Mouse (Mus musculus): Measurements from ENCODE around the gene Ccdc9b. TPM values are rescaled to one million over a fixed set of nuclear protein-coding genes. Genes with fewer than 3 reads are reported as not detected.

The Ccdc9b gene
- polyA plus RNA-seq, 1 experiment from 2014 or later, result 1.0 TPM

- Histone ChIP-seq H3K9me3 (replicated peaks; ENCODE audit: control insufficient read depth, low read length) (no peaks in the 10 kb centered on the region), H3K36me3 (ENCODE audit: control insufficient read depth, insufficient read depth, low read length) (no peaks in the 10 kb centered on the region), H3K4me1 (ENCODE audit: control insufficient read depth, insufficient read depth, low read length) (peaks cover 44% of the 10 kb centered on the region), H3K4me3 (ENCODE audit: low read depth, low read length) (no peak overlapping the region), H3K4me2 (no peak overlapping the region), H3K27me3 (ENCODE audit: control insufficient read depth, insufficient read depth, low read length) (peaks cover 92% of the 10 kb centered on the region), H3K27ac (ENCODE audit: low read depth, low read length) (no peak overlapping the region), H3K9ac (ENCODE audit: low read depth, low read length) (no peak overlapping the region)
- WGBS (ENCODE audit: insufficient replicate concordance), result 68% methylated on average over 4 of the region's 4 CpGs
- ATAC-seq (replicated peaks; ENCODE audit: insufficient number of reproducible peaks, low FRiP score, low TSS enrichment), result no peak
These were observed 54.0 kb downstream of the Ccdc9b start for GRCm38 (mm10) chr2:118708472-118708871.

GRCm38 (mm10) chr2:118706436-118706835, 56.0 kb downstream of the Ccdc9b start:
- Histone ChIP-seq H3K9me3 (replicated peaks; ENCODE audit: control insufficient read depth, low read length) (no peaks in the 10 kb centered on the region), H3K27ac (ENCODE audit: low read depth, low read length) (peak overlapping the region; percentile 36; the same call in 1 of the 2 replicates), H3K9ac (ENCODE audit: low read depth, low read length) (no peak overlapping the region), H3K36me3 (ENCODE audit: control insufficient read depth, insufficient read depth, low read length) (no peaks in the 10 kb centered on the region), H3K4me2 (peak overlapping the region; percentile 14), H3K4me1 (ENCODE audit: control insufficient read depth, insufficient read depth, low read length) (peaks cover 49% of the 10 kb centered on the region), H3K4me3 (ENCODE audit: low read depth, low read length) (no peak overlapping the region), H3K27me3 (ENCODE audit: control insufficient read depth, insufficient read depth, low read length) (peaks cover 95% of the 10 kb centered on the region)
- ATAC-seq (replicated peaks; ENCODE audit: insufficient number of reproducible peaks, low FRiP score, low TSS enrichment), result no peak
- WGBS (ENCODE audit: insufficient replicate concordance), result 6% methylated on average over 6 of the region's 6 CpGs

Other genes starting within 250 kb of the Ccdc9b start
- 2.6 and 3.7 TPM in 2 replicates for gene Bmf, start 213.0 kb downstream of the Ccdc9b start, polyA plus RNA-seq (2014; fragmentation: Nextera tagmentation; extraction: Ambion mirVana)
- gene Bub1b, start 164.4 kb downstream of the Ccdc9b start, polyA plus RNA-seq (2014; fragmentation: Nextera tagmentation; extraction: Ambion mirVana), result 67.3 and 83.3 TPM in 2 replicates
- 1.8 and 3.0 TPM in 2 replicates for gene Pak6, start 99.4 kb downstream of the Ccdc9b start, polyA plus RNA-seq (2014; fragmentation: Nextera tagmentation; extraction: Ambion mirVana)
- 0.66 and 0.80 TPM in 2 replicates for gene Ankrd63, start 58.7 kb downstream of the Ccdc9b start, polyA plus RNA-seq (2014; fragmentation: Nextera tagmentation; extraction: Ambion mirVana)
- gene Plcb2, start 34.2 kb downstream of the Ccdc9b start, polyA plus RNA-seq (2014; fragmentation: Nextera tagmentation; extraction: Ambion mirVana), result 0.99 and 1.4 TPM in 2 replicates
- gene Inafm2, start 16.9 kb downstream of the Ccdc9b start, polyA plus RNA-seq (2014; fragmentation: Nextera tagmentation; extraction: Ambion mirVana), result 45.4 and 46.7 TPM in 2 replicates
- gene Phgr1, start 10.1 kb upstream of the Ccdc9b start, polyA plus RNA-seq (2014; fragmentation: Nextera tagmentation; extraction: Ambion mirVana), result not detected in 2 replicates
- 0.21 and 0.27 TPM in 2 replicates for gene Disp2, start 17.1 kb upstream of the Ccdc9b start, polyA plus RNA-seq (2014; fragmentation: Nextera tagmentation; extraction: Ambion mirVana)
- gene Knstrn, start 51.3 kb upstream of the Ccdc9b start, polyA plus RNA-seq (2014; fragmentation: Nextera tagmentation; extraction: Ambion mirVana), result 117 and 135 TPM in 2 replicates
- 52.5 and 63.2 TPM in 2 replicates for gene Ivd, start 99.3 kb upstream of the Ccdc9b start, polyA plus RNA-seq (2014; fragmentation: Nextera tagmentation; extraction: Ambion mirVana)
- gene Bahd1, start 137.7 kb upstream of the Ccdc9b start, polyA plus RNA-seq (2014; fragmentation: Nextera tagmentation; extraction: Ambion mirVana), result 0.77 and 1.1 TPM in 2 replicates
- 19.6 and 22.3 TPM in 2 replicates for gene Chst14, start 163.8 kb upstream of the Ccdc9b start, polyA plus RNA-seq (2014; fragmentation: Nextera tagmentation; extraction: Ambion mirVana)

Measured in heart, embryonic 11.5 days (tissue).